Mouse (Mus musculus) stomach, postnatal 0 days (tissue): ENCODE data around the gene Rnf126.

Experiments
- CTCF ChIP-seq: IDR thresholded peaks from 2 replicates; pipeline ENCODE4 v1.5.1; 2016; ENCODE audit warnings: antibody characterized with exemption, low read depth, mild to moderate bottlenecking, moderate library complexity
- EP300 ChIP-seq: optimal IDR thresholded peaks from 2 replicates; pipeline ENCODE3; 2016; ENCODE audit warnings: antibody characterized with exemption

- TF ChIP-seq CTCF (no peak), EP300 (no peak)
These were observed 24.1 kb upstream of the Rnf126 start, which contains the start of gene Prss57 for GRCm38 (mm10) chr10:79790861-79791260.
